Mouse (Mus musculus) layer of hippocampus, adult 9-10 months (tissue): Measurements from ENCODE around the gene Nup188.

ENCODE experiments used
- DNase-seq: peaks from one replicate; pipeline ENCODE4 v3.0.0; 2022; ENCODE audit warnings: low spot score

The Nup188 gene

DNA sequence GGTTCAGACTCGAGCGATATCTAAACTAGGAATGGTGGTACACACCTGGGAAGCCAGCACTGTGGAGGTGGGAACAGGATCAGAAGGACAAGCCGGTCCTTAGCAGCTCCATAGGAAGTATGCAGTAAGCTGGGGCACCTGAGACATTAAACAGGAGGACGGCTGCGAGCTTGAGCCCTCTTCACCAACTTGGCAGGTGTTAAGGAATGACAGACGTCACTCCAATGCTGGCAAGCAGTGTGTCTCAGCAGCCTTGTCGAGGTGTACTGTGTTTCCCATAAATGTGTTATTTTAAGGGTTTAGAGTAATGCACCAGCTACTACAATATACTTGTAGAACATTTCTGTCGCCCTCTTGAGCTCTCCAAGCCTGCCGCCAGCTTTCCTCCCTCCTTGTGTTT lies 100.7 kb downstream of the Nup188 start:
- DNase-seq: no peak

DNA sequence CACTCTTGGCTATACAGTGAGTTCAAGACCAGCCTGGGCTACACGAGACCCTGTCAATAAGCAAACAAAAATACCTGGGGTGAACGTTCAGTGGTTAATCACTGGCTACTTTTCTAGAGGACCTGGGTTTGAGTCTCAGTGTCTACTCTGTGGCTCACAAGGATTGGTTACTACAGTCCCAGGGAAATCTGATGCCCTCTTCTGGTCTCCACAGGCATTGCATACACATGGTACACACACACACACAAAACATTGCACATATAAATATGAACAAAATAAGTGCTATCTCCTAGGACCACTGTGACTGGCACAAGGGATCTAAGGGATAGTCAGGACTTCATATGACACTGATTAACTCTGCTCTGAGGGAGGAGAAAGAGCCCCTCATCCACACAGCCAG lies 102.8 kb downstream of the Nup188 start:
- DNase-seq: no peak

DNA sequence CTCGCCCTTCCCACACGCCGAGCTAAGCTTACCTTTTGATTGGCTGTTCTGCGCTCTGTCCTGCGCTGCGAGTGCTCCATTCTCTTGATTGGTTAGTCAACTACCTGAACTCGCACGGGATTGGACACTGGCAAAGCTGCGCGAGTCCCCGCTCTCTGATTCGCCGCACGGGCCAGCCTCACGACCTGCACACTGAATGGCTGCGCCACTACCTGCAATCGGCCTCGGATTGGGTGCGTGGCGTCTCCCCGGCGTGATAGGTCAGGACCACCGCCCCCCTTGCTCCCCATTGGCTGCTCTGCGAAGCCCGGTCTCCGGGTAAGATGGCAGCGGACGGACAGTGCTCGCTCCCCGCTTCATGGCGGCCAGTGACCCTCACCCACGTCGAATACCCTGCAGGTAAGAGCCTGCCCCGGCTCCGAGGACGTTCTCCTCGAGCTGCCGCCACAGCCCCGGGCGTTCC lies 105.9 kb downstream of the Nup188 start, which contains the start of gene Dolpp1:
Gene Dolpp1, plus strand, starts transcription at position 141 of the 463 bp plus-strand sequence.
- DNase-seq: peak; percentile 96

DNA sequence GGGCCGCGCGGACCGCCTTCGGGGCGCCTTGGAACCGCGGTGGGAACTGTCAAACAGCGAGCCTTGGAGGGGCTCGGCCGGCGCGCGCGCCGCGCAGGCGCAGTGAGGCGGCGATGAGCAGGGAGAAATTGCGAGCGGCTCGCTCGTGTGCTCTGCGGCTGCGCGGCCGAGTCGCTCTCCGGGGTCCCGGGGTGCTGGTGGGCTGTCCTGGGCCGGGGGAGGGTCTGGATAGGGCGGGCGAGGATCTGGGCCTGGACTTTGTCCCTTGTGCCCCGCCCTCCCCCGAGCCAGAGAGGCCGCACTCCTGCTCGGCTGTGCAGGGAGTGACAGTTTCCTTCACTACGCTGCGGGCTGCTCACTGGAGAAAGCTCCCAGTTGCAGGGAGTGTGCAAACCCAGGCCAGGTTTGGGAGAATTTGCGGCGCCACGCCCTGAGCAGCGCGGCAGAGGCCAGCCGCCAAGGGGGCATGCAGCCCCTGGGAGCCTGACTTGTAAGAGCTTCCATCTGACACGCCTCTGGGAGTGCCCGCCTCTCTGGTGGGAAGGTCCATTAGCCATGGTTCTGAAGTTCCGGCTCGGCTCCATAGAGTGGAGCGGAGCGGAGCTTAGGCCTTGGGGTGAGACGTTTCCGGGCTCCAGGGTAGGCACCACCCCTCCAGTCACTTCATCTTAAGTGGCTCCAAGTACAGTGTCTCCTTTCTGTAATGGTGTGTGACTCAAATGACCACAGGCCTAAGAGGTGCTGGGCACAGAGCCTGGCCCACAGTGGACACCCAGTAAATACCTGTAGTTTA lies 106.6 kb downstream of the Nup188 start:
- DNase-seq: no peak

DNA sequence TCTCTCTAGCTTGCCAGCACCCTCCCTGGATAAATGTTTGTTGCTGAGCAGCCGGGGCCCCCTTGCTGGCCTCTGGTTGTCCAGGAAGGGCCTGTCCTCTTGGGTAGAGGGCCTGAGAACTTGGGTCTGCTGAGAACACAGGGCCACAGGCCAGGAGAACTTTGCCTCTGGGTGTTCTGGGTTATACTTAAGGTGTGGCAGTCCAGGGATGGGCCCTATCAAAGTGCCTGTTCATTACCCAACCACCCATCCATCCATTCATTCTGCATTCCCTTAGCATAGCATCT lies 107.1 kb downstream of the Nup188 start:
- no peak for DNase-seq
